Mouse (Mus musculus) cortical plate, adult 2 months (tissue): ENCODE results near the gene Mcm9. TPM values are rescaled to one million over a fixed set of nuclear protein-coding genes. Genes with fewer than 3 reads are reported as not detected.
A peak's percentile ranks its signal among the peaks of the same experiment; 100 is the strongest.

Experiments used
- H3K27ac ChIP-seq: fragments of 200-500 bp; 2 replicates; pipeline ENCODE4 v1.5.1; 2012; ENCODE audit warnings: low read length, control low read depth, inconsistent platforms; ENCODE audit not compliant: insufficient read depth
- H3K4me1 ChIP-seq: fragments of 200-500 bp; 2 replicates; pipeline ENCODE4 v1.6.1; 2011; ENCODE audit warnings: low read length; ENCODE audit not compliant: control insufficient read depth, insufficient read depth
- H3K4me3 ChIP-seq: fragments of 200-500 bp; 2 replicates; pipeline ENCODE4 v1.5.1; 2011; ENCODE audit warnings: mild to moderate bottlenecking, low read length, control low read depth; ENCODE audit not compliant: insufficient read depth
- CTCF ChIP-seq: fragments of 200-500 bp; IDR thresholded peaks from 2 replicates; pipeline ENCODE4 v1.5.1; 2011; ENCODE audit warnings: mild to moderate bottlenecking, control low read depth, low read length; ENCODE audit not compliant: insufficient read depth; ENCODE audit errors: extremely low read depth
- POLR2A ChIP-seq: fragments of 200-500 bp; IDR thresholded peaks from 2 replicates; pipeline ENCODE4 v1.6.1; 2011; ENCODE audit warnings: mild to moderate bottlenecking, low read length, control low read depth; ENCODE audit not compliant: insufficient read depth; ENCODE audit errors: extremely low read depth
- polyA plus RNA-seq: library from polyadenylated mRNA; depleted of rRNA; stranded (reverse); fragments of >200 nt; gene quantifications from 2 replicates; pipeline ENCODE4 v1.2.3, GENCODE M21; 2012

The Mcm9 gene
- polyA plus RNA-seq, 1 experiment = 3.8 TPM

- H3K4me3 ChIP-seq = peak overlapping the region; percentile 53
- H3K4me1 ChIP-seq = peaks cover 2% of the 10 kb centered on the region; the same call in 1 of the 2 replicates
- peak overlapping the region; percentile 83 for H3K27ac ChIP-seq
- TF ChIP-seq CTCF = no peak
- TF ChIP-seq POLR2A = 0 out of 2 replicates have a peak, but pooled peaks have one; percentile 47
Observed at GRCm38 (mm10) chr10:53595744-53596676, 34.2 kb downstream of the Mcm9 start.

GRCm38 (mm10) chr10:53585777-53586176, 44.5 kb downstream of the Mcm9 start:
- Histone ChIP-seq H3K4me3 (no peak overlapping the region), H3K27ac (no peak overlapping the region), H3K4me1 (no peaks in the 10 kb centered on the region)
- TF ChIP-seq CTCF = no peak
- no peak for TF ChIP-seq POLR2A

- no peak for TF ChIP-seq CTCF
- TF ChIP-seq POLR2A = no peak
- H3K4me3 ChIP-seq = peak overlapping the region; percentile 59
- H3K27ac ChIP-seq = no peak overlapping the region
- H3K4me1 ChIP-seq = no peaks in the 10 kb centered on the region
Observed at GRCm38 (mm10) chr10:53581087-53581486, 49.2 kb downstream of the Mcm9 start.

DNA sequence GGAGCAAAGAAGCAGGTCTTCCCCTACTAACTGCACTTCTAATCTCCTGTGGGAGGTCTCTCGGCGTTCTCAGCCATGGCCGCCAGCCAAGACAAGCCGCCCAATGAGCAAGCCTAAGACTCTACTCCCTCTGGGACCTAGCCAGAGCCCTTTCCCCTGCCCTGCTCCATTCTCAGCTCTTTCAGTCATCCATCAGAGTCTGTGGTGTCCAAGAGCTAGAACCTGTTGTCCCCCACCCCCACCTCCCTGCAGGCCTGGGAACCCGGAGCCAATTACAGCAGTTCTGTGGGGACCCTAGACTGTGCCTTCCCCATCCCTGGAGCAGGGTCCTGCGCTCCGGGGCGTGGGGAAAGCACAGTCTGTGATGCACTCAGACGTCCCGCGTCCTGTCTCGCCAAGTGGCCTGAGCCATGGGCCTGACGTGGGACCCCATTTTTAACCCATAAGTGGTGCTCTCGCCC, 49.6 kb downstream of the Mcm9 start:
- TF ChIP-seq CTCF (no peak), POLR2A (no peak)
- Histone ChIP-seq H3K4me1 (no peaks in the 10 kb centered on the region), H3K27ac (no peak overlapping the region), H3K4me3 (peak overlapping the region; percentile 59)

GRCm38 (mm10) chr10:53580137-53580536, 50.1 kb downstream of the Mcm9 start:
- TF ChIP-seq CTCF = no peak
- no peak for TF ChIP-seq POLR2A
- Histone ChIP-seq H3K4me3 (peak overlapping the region; percentile 59; the same call in 1 of the 2 replicates), H3K27ac (no peak overlapping the region)

DNA sequence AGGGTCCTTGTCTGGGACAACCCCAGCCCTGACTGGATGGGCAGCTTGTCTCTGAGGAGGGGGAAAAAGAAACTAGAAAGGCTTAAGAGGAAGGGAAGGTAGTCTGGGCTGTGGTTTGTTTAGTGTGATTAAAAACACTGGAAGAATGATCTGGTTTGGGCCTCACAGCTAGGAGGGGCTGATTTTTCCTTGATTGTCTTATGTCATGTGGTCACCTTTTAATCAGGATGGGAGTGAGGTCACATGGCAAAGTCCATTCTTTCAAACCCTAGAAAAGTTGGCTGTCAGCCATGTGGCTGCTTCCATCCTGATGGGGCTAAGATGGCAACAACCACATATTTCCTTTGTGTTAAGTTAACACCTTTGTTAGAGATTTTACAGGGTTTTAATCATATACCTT, 61.7 kb downstream of the Mcm9 start:
- no peak overlapping the region for H3K27ac ChIP-seq
- TF ChIP-seq POLR2A (no peak), CTCF (no peak)
- no peak overlapping the region for H3K4me3 ChIP-seq
- no peaks in the 10 kb centered on the region for H3K4me1 ChIP-seq

More at GRCm38 (mm10) chr10:53580137-53580536, 50.1 kb downstream of the Mcm9 start:
- no peaks in the 10 kb centered on the region for H3K4me1 ChIP-seq

GRCm38 (mm10) chr10:53565538-53565937, 64.7 kb downstream of the Mcm9 start:
- H3K27ac ChIP-seq = no peak overlapping the region
- no peak overlapping the region for H3K4me3 ChIP-seq
- no peaks in the 10 kb centered on the region for H3K4me1 ChIP-seq
- no peak for TF ChIP-seq POLR2A
- TF ChIP-seq CTCF = no peak

- Histone ChIP-seq H3K4me1 (no peaks in the 10 kb centered on the region), H3K4me3 (no peak overlapping the region), H3K27ac (no peak overlapping the region)
- no peak for TF ChIP-seq CTCF
- no peak for TF ChIP-seq POLR2A
Observed at GRCm38 (mm10) chr10:53562001-53562400, 68.2 kb downstream of the Mcm9 start.

DNA sequence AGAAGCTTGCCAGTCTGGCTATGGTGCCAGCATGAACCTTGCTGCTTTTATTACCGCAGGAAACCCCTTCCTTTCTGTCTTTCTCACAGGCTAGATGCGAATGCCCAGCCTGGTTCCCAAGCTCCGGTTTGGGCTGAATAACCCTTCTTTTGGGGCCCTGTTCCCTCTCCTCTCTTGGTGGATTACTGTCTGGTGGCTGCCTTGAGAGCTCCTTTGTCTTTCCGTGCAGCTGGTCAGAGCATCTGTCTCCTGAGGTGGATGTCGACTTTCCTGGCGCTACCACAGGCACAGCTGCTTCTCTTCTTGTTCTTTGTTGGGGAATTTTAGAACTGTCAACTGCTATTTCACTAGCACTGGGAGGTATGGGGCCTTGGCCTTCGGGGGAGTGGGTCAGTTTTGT, 92.6 kb downstream of the Mcm9 start:
- no peaks in the 10 kb centered on the region for H3K4me1 ChIP-seq
- no peak overlapping the region for H3K27ac ChIP-seq
- TF ChIP-seq CTCF = no peak
- TF ChIP-seq POLR2A = no peak
- H3K4me3 ChIP-seq = no peak overlapping the region

DNA sequence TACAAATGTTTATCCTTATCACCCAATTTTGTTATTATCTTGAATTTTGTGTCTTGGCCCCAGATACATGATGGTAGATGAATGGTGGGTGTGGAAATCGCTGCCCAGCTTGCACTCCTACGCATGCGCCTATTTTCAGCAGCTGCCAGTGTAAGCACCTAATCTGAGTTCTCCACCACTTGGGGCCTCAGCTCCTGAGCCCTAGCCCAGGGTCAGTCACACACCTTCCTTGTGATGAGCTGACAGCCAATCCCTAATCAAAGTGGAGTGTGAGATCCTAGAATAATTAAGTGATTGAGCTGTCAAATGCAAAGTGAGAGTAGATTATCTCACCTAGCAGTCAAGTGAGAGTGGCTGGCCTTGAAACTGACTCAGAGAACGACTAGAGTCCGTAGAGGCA, 97.9 kb downstream of the Mcm9 start:
- no peak for TF ChIP-seq CTCF
- TF ChIP-seq POLR2A = no peak
- Histone ChIP-seq H3K27ac (no peak overlapping the region), H3K4me3 (no peak overlapping the region), H3K4me1 (no peaks in the 10 kb centered on the region)
